Mouse (Mus musculus): ENCODE measurements around the gene Taar7f.
A peak's percentile ranks its signal among the peaks of the same experiment; 100 is the strongest.
"Not testable (repeated sequence)": the region's sequence is repeated elsewhere in the genome, so short reads cannot be mapped to it uniquely, and the experiment has no call there.

The Taar7f gene

GRCm38 (mm10) chr10:24049210-24049609 lies at the start of gene Taar7f:
Taar7f (plus strand) TSS chr10:24049510.
- no peak for DNase-seq (ENCODE audit: extremely low spot score)

- DNase-seq (ENCODE audit: extremely low spot score): no peak
Measured at GRCm38 (mm10) chr10:23999639-24000038, 49.7 kb upstream of the Taar7f start, which contains the start of gene Taar7b. Taar7b (plus strand) TSS chr10:23999939.

- no peak for DNase-seq (ENCODE audit: extremely low spot score)
Measured at GRCm38 (mm10) chr10:24006442-24006841, 42.9 kb upstream of the Taar7f start.

- no peak for DNase-seq (ENCODE audit: extremely low spot score)
Measured at GRCm38 (mm10) chr10:24007034-24007433, 42.3 kb upstream of the Taar7f start.

GRCm38 (mm10) chr10:24008143-24008542 lies 41.2 kb upstream of the Taar7f start:
- DNase-seq (ENCODE audit: extremely low spot score): no peak

- no peak for DNase-seq (ENCODE audit: extremely low spot score)
Measured at GRCm38 (mm10) chr10:24026922-24027321, 22.4 kb upstream of the Taar7f start, which contains the start of gene Taar7d. Taar7d (plus strand) TSS chr10:24027222.

- DNase-seq (ENCODE audit: extremely low spot score): no peak
Measured at GRCm38 (mm10) chr10:24031347-24031746, 18.0 kb upstream of the Taar7f start.

GRCm38 (mm10) chr10:24037314-24037713 lies 12.0 kb upstream of the Taar7f start, which contains the start of gene Taar7e:
Taar7e (plus strand) TSS chr10:24037614.
- no peak for DNase-seq (ENCODE audit: extremely low spot score)

- no peak for DNase-seq (ENCODE audit: extremely low spot score)
Measured at GRCm38 (mm10) chr10:24040120-24040869, 9.0 kb upstream of the Taar7f start.

GRCm38 (mm10) chr10:24052039-24052438 lies 2.7 kb downstream of the Taar7f start:
- DNase-seq (ENCODE audit: extremely low spot score): no peak

GRCm38 (mm10) chr10:24058986-24059385 lies 9.7 kb downstream of the Taar7f start:
- DNase-seq (ENCODE audit: extremely low spot score): no peak

GRCm38 (mm10) chr10:24074751-24075150 lies 25.4 kb downstream of the Taar7f start:
- DNase-seq (ENCODE audit: extremely low spot score): not testable (repeated sequence)

- DNase-seq (ENCODE audit: extremely low spot score): not testable (repeated sequence)
Measured at GRCm38 (mm10) chr10:24076200-24076599, 26.9 kb downstream of the Taar7f start, which contains the start of gene Taar8a. Taar8a (plus strand) TSS chr10:24076500.

- peak; percentile 37 for DNase-seq (ENCODE audit: extremely low spot score)
Measured at GRCm38 (mm10) chr10:24080166-24080565, 30.9 kb downstream of the Taar7f start.

GRCm38 (mm10) chr10:24085936-24086335 lies 36.6 kb downstream of the Taar7f start:
- no peak for DNase-seq (ENCODE audit: extremely low spot score)

- DNase-seq (ENCODE audit: extremely low spot score): no peak
Measured at GRCm38 (mm10) chr10:24086555-24086954, 37.2 kb downstream of the Taar7f start.

GRCm38 (mm10) chr10:24087168-24087567 lies 37.9 kb downstream of the Taar7f start:
- DNase-seq (ENCODE audit: extremely low spot score): no peak

- no peak for DNase-seq (ENCODE audit: extremely low spot score)
Measured at GRCm38 (mm10) chr10:24092194-24092593, 42.9 kb downstream of the Taar7f start, which contains the start of gene Taar8b. Taar8b (minus strand) TSS chr10:24092294.

- not testable (repeated sequence) for DNase-seq (ENCODE audit: extremely low spot score)
Measured at GRCm38 (mm10) chr10:24097010-24097409, 47.7 kb downstream of the Taar7f start.

All from embryo, embryonic 9.5 days (tissue).